Mouse (Mus musculus) v-Abl transformed pro-B cells (cell line): ENCODE data around the gene Tas1r1.

Source experiments
- in situ Hi-C, 2 experiments: fragments of 400-800 bp; cut with MboI; formaldehyde crosslinking; loops; one replicate each; pipeline ENCODE4 v1.15.1; 2025; ENCODE audit not compliant: unreplicated experiment in 2 of 2

Tas1r1 gene

GRCm38 (mm10) chr4:151996173-151996950 lies 42.0 kb downstream of the Tas1r1 start, which contains the start of gene Phf13:
Gene Phf13, minus strand, starts transcription at chr4:151996258.
- in situ Hi-C loops: loop anchor here in 1 of 2 experiments (25.0 kb wide), 2 partner anchors 291 to 441 kb away; partner anchors contain the start of genes Hes3 and Icmt

GRCm38 (mm10) chr4:151995371-151996172 lies 42.8 kb downstream of the Tas1r1 start:
- in situ Hi-C loops: loop anchor here in 1 of 2 experiments (25.0 kb wide), 2 partner anchors 292 to 442 kb away; partner anchors contain the start of genes Hes3 and Icmt

GRCm38 (mm10) chr4:151994228-151995171 lies 43.9 kb downstream of the Tas1r1 start:
- in situ Hi-C loops: loop anchor here in 1 of 2 experiments (25.0 kb wide), 2 partner anchors 293 to 443 kb away; partner anchors contain the start of genes Hes3 and Icmt

- in situ Hi-C loops: loop anchor here in 1 of 2 experiments (25.0 kb wide), 2 partner anchors 294 to 444 kb away; partner anchors contain the start of genes Hes3 and Icmt
Observed at GRCm38 (mm10) chr4:151993035-151993434, 45.3 kb downstream of the Tas1r1 start.

GRCm38 (mm10) chr4:151992091-151992490 lies 46.3 kb downstream of the Tas1r1 start:
- in situ Hi-C loops: loop anchor here in 1 of 2 experiments (25.0 kb wide), 2 partner anchors 295 to 445 kb away; partner anchors contain the start of genes Hes3 and Icmt

- in situ Hi-C loops: loop anchor here in 1 of 2 experiments (25.0 kb wide), 2 partner anchors 298 to 448 kb away; partner anchors contain the start of genes Hes3 and Icmt
Observed at GRCm38 (mm10) chr4:151989110-151989488, 49.3 kb downstream of the Tas1r1 start.

- in situ Hi-C loops: loop anchor here in 1 of 2 experiments (25.0 kb wide), 2 partner anchors 299 to 449 kb away; partner anchors contain the start of genes Hes3 and Icmt
Observed at GRCm38 (mm10) chr4:151988342-151989109, 49.8 kb downstream of the Tas1r1 start, which contains the start of gene Thap3. Gene Thap3, minus strand, starts transcription at chr4:151988997.

GRCm38 (mm10) chr4:151988014-151988341 lies 50.4 kb downstream of the Tas1r1 start:
- in situ Hi-C loops: loop anchor here in 1 of 2 experiments (25.0 kb wide), 2 partner anchors 299 to 449 kb away; partner anchors contain the start of genes Hes3 and Icmt

- in situ Hi-C loops: loop anchor here in 1 of 2 experiments (25.0 kb wide), 2 partner anchors 301 to 451 kb away; partner anchors contain the start of genes Hes3 and Icmt
Observed at GRCm38 (mm10) chr4:151986650-151987049, 51.7 kb downstream of the Tas1r1 start.

GRCm38 (mm10) chr4:151985886-151986285 lies 52.5 kb downstream of the Tas1r1 start:
- in situ Hi-C loops: loop anchor here in 1 of 2 experiments (25.0 kb wide), 2 partner anchors 301 to 451 kb away; partner anchors contain the start of genes Hes3 and Icmt

- in situ Hi-C loops: loop anchor here (5.0 to 25.0 kb wide), 4 partner anchors 44 to 454 kb away; partner anchors contain the start of genes Zbtb48 (in 2 of the 2), Hes3 (in 1 of the 2) and Icmt (in 1 of the 2)
Observed at GRCm38 (mm10) chr4:151983560-151983959, 54.8 kb downstream of the Tas1r1 start.

GRCm38 (mm10) chr4:151983043-151983442 lies 55.3 kb downstream of the Tas1r1 start:
- in situ Hi-C loops: loop anchor here (5.0 to 25.0 kb wide), 4 partner anchors 44 to 454 kb away; partner anchors contain the start of genes Zbtb48 (in 2 of the 2), Hes3 (in 1 of the 2) and Icmt (in 1 of the 2)

- in situ Hi-C loops: loop anchor here (5.0 to 25.0 kb wide), 4 partner anchors 46 to 456 kb away; partner anchors contain the start of genes Zbtb48 (in 2 of the 2), Hes3 (in 1 of the 2) and Icmt (in 1 of the 2)
Observed at GRCm38 (mm10) chr4:151981363-151981762, 57.0 kb downstream of the Tas1r1 start.

GRCm38 (mm10) chr4:151980699-151981098 lies 57.7 kb downstream of the Tas1r1 start:
- in situ Hi-C loops: loop anchor here (5.0 to 25.0 kb wide), 4 partner anchors 47 to 457 kb away; partner anchors contain the start of genes Zbtb48 (in 2 of the 2), Hes3 (in 1 of the 2) and Icmt (in 1 of the 2)
